Mouse (Mus musculus) hindbrain, postnatal 0 days (tissue): ENCODE data around the gene AI854703. TPM values are rescaled to one million over a fixed set of nuclear protein-coding genes. Genes with fewer than 3 reads are reported as not detected.
A peak's percentile ranks its signal among the peaks of the same experiment; 100 is the strongest.

ENCODE experiments used
- ATAC-seq: fragments of 200-750 bp; cut with Nextera tagmentation; 2 replicates; pipeline ENCODE4 v1.8.0; 2017; ENCODE audit warnings: mild to moderate bottlenecking, moderate TSS enrichment, moderate library complexity
- DNase-seq: peaks from one replicate; pipeline ENCODE4 v3.0.0-alpha.2; 2015; ENCODE audit warnings: low spot score
- H3K27ac ChIP-seq: fragments of 300-500 bp; sonication (generic); 2 replicates; pipeline ENCODE4 v1.5.1; 2014; ENCODE audit warnings: mild to moderate bottlenecking
- H3K27me3 ChIP-seq: fragments of 300-500 bp; sonication (generic); 2 replicates; pipeline ENCODE4 v1.6.1; 2014; ENCODE audit warnings: low read length, mixed read lengths; ENCODE audit not compliant: insufficient read depth
- H3K36me3 ChIP-seq: fragments of 300-500 bp; sonication (generic); 2 replicates; pipeline ENCODE4 v1.6.1; 2014; ENCODE audit warnings: low read length, mixed read lengths; ENCODE audit not compliant: insufficient read depth
- H3K4me1 ChIP-seq: fragments of 300-500 bp; sonication (generic); 2 replicates; pipeline ENCODE4 v1.6.1; 2014; ENCODE audit warnings: antibody characterized with exemption, low read length, mixed read lengths; ENCODE audit not compliant: insufficient read depth
- H3K4me2 ChIP-seq: fragments of 300-500 bp; sonication (generic); 2 replicates; pipeline ENCODE4 v1.6.1; 2014; ENCODE audit warnings: low read depth, mild to moderate bottlenecking, low read length, moderate library complexity, mixed read lengths
- H3K4me3 ChIP-seq: fragments of 300-500 bp; sonication (generic); 2 replicates; pipeline ENCODE4 v1.5.1; 2014; ENCODE audit warnings: low read length
- H3K9ac ChIP-seq: fragments of 300-500 bp; sonication (generic); replicated peaks from 2 replicates; pipeline ENCODE4 v1.6.1; 2014; ENCODE audit warnings: mild to moderate bottlenecking, low read length, moderate library complexity, mixed read lengths
- H3K9me3 ChIP-seq: fragments of 300-500 bp; sonication (generic); 2 replicates; pipeline ENCODE4 v1.6.1; 2016; ENCODE audit warnings: low read length, mixed read lengths
- CTCF ChIP-seq: IDR thresholded peaks from 2 replicates; pipeline ENCODE4 v1.5.1; 2016; ENCODE audit warnings: antibody characterized with exemption, control low read depth, low read depth
- WGBS: fragments of 180-500 bp; shearing (Covaris S2); extraction: QIAGEN DNeasy Blood & Tissue Kit; methylation state at CpG from one replicate; pipeline ENCODE4 v1.1.7; 2014; 5-methylcytosine and 5-hydroxymethylcytosine counted together
- polyA plus RNA-seq: library from polyadenylated mRNA; unstranded; fragments of >200 nt; fragmentation: Nextera tagmentation; extraction: Ambion mirVana; gene quantifications from 2 replicates; pipeline ENCODE4 v1.2.1, GENCODE M21; 2015
- total RNA-seq: library from RNA; depleted of rRNA; stranded (reverse); fragments of >200 nt; gene quantifications from 2 replicates; pipeline ENCODE4 v1.2.3, GENCODE M21; 2014

AI854703 gene
- total and polyA plus RNA-seq, 2 experiments from 2014 or later, result 29.3 to 54.9 TPM

DNA sequence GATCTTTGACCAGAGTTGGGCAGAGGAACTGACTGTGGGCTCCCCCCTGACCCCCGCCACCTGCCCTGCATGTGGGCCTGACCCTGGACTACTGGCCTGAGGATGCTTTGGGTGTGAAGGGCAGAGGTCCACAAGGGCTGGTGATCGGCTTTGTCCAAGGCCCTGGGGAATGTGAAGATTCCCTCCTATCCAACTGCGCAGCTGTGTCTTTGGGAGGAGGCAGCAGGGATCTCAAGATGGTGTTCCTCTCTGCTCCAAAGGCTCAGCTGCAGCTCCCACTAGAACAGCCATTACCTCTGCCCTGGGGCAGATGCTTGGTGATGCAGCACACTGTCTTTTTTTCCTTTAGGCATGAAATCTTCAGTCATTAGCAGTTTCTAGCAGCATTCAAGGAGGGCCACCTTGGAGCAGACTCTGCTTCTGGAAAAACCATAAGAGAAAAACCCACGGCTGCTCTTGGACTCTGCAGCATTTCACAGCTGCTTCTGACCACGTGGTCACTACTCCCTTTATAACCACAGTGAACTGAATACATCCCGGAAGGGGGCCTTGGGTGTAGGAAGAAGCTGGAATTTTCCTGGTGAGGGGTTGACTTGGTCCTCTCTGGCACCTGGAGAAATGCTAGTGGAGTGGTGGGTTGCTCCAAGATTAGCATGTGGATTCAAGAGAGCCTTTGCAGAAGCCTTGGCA lies 11.4 kb downstream of the AI854703 start:
- no peaks in the 10 kb centered on the region for H3K36me3 ChIP-seq
- no peak overlapping the region for H3K9ac ChIP-seq
- no peaks in the 10 kb centered on the region for H3K9me3 ChIP-seq
- DNase-seq, result no peak
- no peaks in the 10 kb centered on the region for H3K27me3 ChIP-seq
- ATAC-seq, result no peak
- 63% methylated on average over 6 of the region's 6 CpGs for WGBS
- H3K4me3 ChIP-seq, result no peak overlapping the region
- no peak overlapping the region for H3K4me2 ChIP-seq
- H3K4me1 ChIP-seq, result no peaks in the 10 kb centered on the region
- H3K27ac ChIP-seq, result no peak overlapping the region
- no peak for TF ChIP-seq CTCF

- WGBS, result 77% methylated on average over 2 of the region's 2 CpGs
- H3K4me1 ChIP-seq, result no peaks in the 10 kb centered on the region
- H3K9ac ChIP-seq, result no peak overlapping the region
- DNase-seq, result no peak
- no peak for TF ChIP-seq CTCF
- no peaks in the 10 kb centered on the region for H3K27me3 ChIP-seq
- H3K36me3 ChIP-seq, result no peaks in the 10 kb centered on the region
- H3K9me3 ChIP-seq, result no peaks in the 10 kb centered on the region
- H3K4me2 ChIP-seq, result no peak overlapping the region
- no peak overlapping the region for H3K4me3 ChIP-seq
- no peak overlapping the region for H3K27ac ChIP-seq
- ATAC-seq, result no peak
These were observed 12.0 kb downstream of the AI854703 start for GRCm38 (mm10) chr6:48638553-48638952.

GRCm38 (mm10) chr6:48641391-48641790 lies 14.8 kb downstream of the AI854703 start:
- no peaks in the 10 kb centered on the region for H3K36me3 ChIP-seq
- TF ChIP-seq CTCF, result no peak
- WGBS, result 78% methylated on average over 6 of the region's 6 CpGs

DNA sequence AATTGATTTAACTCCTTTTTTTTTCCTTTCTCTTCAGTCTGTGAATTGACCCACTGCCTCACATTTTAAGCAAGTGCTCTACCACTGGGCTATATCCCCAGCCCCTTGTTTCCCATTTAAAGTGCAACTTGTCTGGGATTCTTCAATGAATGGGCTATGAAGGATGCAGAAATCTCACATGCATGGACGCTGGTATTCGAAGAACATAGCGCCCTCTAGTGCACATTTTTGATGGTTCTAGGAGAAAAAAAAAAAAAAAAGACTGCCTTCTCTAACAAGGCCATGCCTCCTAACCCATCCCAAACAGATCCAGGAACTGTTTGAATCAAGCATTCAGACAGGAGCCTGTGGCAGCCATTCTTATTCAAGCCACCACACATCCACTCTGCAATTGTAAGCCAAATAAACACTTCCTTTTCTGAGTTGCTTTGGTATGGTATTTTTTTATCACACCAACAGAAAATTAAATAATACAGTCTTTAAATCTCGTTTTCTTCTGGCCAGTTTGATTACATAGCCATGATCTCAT lies 16.3 kb downstream of the AI854703 start:
- no peaks in the 10 kb centered on the region for H3K4me1 ChIP-seq
- H3K27ac ChIP-seq, result no peak overlapping the region
- no peak overlapping the region for H3K9ac ChIP-seq
- no peaks in the 10 kb centered on the region for H3K9me3 ChIP-seq
- H3K4me3 ChIP-seq, result no peak overlapping the region
- H3K4me2 ChIP-seq, result no peak overlapping the region
- H3K27me3 ChIP-seq, result no peaks in the 10 kb centered on the region
- DNase-seq (peak; percentile 93), ATAC-seq (peak; percentile 37)
- H3K36me3 ChIP-seq, result no peaks in the 10 kb centered on the region
- peak; percentile 77 for TF ChIP-seq CTCF
- WGBS, result 19% methylated on average over 4 of the region's 4 CpGs

More at GRCm38 (mm10) chr6:48641391-48641790, 14.8 kb downstream of the AI854703 start:
- no peak for DNase-seq
- no peaks in the 10 kb centered on the region for H3K9me3 ChIP-seq
- no peaks in the 10 kb centered on the region for H3K27me3 ChIP-seq
- ATAC-seq, result no peak
- H3K4me3 ChIP-seq, result no peak overlapping the region
- no peak overlapping the region for H3K27ac ChIP-seq
- no peaks in the 10 kb centered on the region for H3K4me1 ChIP-seq
- H3K4me2 ChIP-seq, result no peak overlapping the region
- no peak overlapping the region for H3K9ac ChIP-seq

DNA sequence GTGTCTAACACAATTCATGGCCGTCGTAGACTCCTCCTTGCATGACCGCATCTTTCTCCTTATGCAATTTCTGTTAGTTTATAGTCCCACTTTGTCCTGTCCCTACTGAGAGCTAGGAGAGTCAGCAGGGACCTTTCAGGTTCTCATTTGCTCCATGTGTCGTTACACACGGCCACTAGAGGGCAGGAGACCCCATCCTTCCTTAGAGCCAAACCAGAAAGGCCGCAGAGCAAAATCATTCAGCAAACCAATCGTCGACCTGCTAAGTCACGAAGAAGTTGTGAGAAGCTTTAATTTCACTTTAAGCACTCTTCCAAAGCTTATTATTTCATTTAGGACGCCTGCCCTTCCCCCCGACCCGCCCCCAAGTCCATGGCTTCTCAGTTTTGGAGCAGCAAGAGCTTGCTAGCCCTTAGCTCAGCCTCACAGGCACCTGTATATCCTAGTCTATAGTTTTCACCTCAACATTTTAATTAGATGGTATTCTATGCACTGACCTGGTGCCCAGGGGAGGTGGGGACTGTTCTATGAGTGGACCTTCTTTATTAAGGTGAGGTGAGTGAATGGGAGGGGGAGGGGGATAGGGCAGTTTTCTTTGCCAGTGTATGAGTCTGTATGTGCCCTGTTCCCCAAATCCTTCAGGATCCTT lies 19.2 kb downstream of the AI854703 start:
- DNase-seq (peak; percentile 84), ATAC-seq (peak; percentile 50; the same call in 1 of the 2 replicates)
- peak; percentile 88 for TF ChIP-seq CTCF
- H3K27me3 ChIP-seq, result no peaks in the 10 kb centered on the region
- H3K4me2 ChIP-seq, result no peak overlapping the region
- H3K27ac ChIP-seq, result no peak overlapping the region
- H3K9me3 ChIP-seq, result no peaks in the 10 kb centered on the region
- H3K36me3 ChIP-seq, result no peaks in the 10 kb centered on the region
- WGBS, result 13% methylated on average over 12 of the region's 12 CpGs
- H3K9ac ChIP-seq, result no peak overlapping the region
- no peak overlapping the region for H3K4me3 ChIP-seq
- H3K4me1 ChIP-seq, result no peaks in the 10 kb centered on the region

DNA sequence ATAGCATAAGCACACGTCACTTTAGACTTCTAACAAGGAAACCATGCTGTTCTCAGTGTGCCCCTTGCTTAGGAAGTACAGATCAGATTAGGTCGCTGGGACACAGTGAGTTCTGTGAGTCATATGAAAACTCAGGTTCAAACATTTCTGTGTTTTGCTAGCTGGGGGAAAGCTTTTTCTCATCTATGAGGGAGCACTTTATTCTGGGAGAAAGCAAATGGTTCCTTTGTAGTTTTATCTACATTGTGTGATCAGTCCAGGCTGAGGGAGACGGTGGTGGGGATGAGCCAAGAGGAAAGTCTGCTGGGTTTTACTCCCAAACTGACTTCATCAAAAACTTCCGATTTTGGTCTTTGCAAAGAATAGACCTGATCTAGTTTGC lies 19.7 kb downstream of the AI854703 start:
- Histone ChIP-seq H3K9me3 (no peaks in the 10 kb centered on the region), H3K9ac (no peak overlapping the region), H3K4me2 (no peak overlapping the region), H3K4me1 (no peaks in the 10 kb centered on the region), H3K27me3 (no peaks in the 10 kb centered on the region), H3K4me3 (no peak overlapping the region), H3K27ac (no peak overlapping the region), H3K36me3 (no peaks in the 10 kb centered on the region)
- ATAC-seq (no peak), DNase-seq (no peak)
- TF ChIP-seq CTCF, result no peak
- WGBS, result 86% methylated on average over 4 of the region's 4 CpGs

DNA sequence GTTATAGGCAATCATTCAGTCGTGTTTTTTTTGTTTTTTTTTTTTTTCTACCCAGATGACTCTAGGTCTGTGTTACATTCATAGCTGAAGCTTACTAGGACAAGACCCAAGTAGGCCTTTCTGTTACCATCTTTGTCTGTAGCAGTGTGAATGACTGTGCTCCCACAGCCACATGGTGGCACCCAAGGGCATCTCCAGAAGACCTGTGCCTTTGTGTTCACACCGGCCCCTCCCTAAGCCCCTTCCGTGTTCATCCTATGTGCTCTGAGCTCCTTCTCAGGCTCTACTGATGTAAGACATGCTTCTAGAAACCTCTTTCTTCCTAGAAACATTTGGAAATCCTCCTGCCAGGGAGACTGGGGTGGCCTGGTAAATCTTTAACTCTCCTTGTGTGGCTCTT lies 20.4 kb downstream of the AI854703 start, which contains the start of gene Gimap8:
Gene Gimap8, plus strand, starts transcription at position 240 of the 400 bp plus-strand sequence.
- TF ChIP-seq CTCF, result peak; percentile 57
- Histone ChIP-seq H3K36me3 (no peaks in the 10 kb centered on the region), H3K9me3 (no peaks in the 10 kb centered on the region), H3K27ac (no peak within 1 kb of the TSS), H3K9ac (no peak within 1 kb of the TSS), H3K4me3 (no peak within 1 kb of the TSS), H3K4me2 (no peak within 1 kb of the TSS), H3K4me1 (no peaks in the 10 kb centered on the region), H3K27me3 (no peaks in the 10 kb centered on the region)
- 36% methylated on average over 3 of the region's 3 CpGs for WGBS
- DNase-seq (peak; percentile 44), ATAC-seq (0 out of 2 replicates have a peak, but pooled peaks have one; percentile 62)
